Mouse (Mus musculus) embryonic facial prominence, embryonic 10.5 days (tissue): ENCODE results near the gene Ipp. TPM values are rescaled to one million over a fixed set of nuclear protein-coding genes. Genes with fewer than 3 reads are reported as not detected.

Source experiments
- DNase-seq: peaks from one replicate; pipeline ENCODE4 v3.0.0-alpha.2; 2017; ENCODE audit warnings: low spot score
- H3K27ac ChIP-seq: fragments of 300-500 bp; sonication (generic); replicated peaks from 2 replicates; pipeline ENCODE4 v1.5.1; 2016; ENCODE audit warnings: mild to moderate bottlenecking
- H3K27me3 ChIP-seq: fragments of 300-500 bp; sonication (generic); replicated peaks from 2 replicates; pipeline ENCODE4 v1.6.1; 2016; ENCODE audit warnings: low read depth, mild to moderate bottlenecking; ENCODE audit not compliant: poor library complexity, severe bottlenecking
- H3K36me3 ChIP-seq: fragments of 300-500 bp; sonication (generic); replicated peaks from 2 replicates; pipeline ENCODE4 v1.6.1; 2016; ENCODE audit warnings: mild to moderate bottlenecking, moderate library complexity
- H3K4me1 ChIP-seq: fragments of 300-500 bp; sonication (generic); 2 replicates; pipeline ENCODE4 v1.6.1; 2016
- H3K4me3 ChIP-seq: fragments of 300-500 bp; sonication (generic); 2 replicates; pipeline ENCODE4 v1.5.1; 2016; ENCODE audit warnings: mild to moderate bottlenecking, moderate library complexity
- H3K9me3 ChIP-seq: fragments of 300-500 bp; sonication (generic); 2 replicates; pipeline ENCODE4 v1.6.1; 2016; ENCODE audit warnings: mild to moderate bottlenecking
- WGBS: fragments of 180-500 bp; shearing (Covaris S2); methylation state at CpG from one replicate; pipeline ENCODE4 v1.1.7; 2016; 5-methylcytosine and 5-hydroxymethylcytosine counted together
- polyA plus RNA-seq: library from polyadenylated mRNA; unstranded; fragments of >200 nt; fragmentation: Nextera tagmentation; extraction: Ambion mirVana; gene quantifications from 2 replicates; pipeline ENCODE4 v1.2.1, GENCODE M21; 2016

The Ipp gene
- polyA plus RNA-seq, result 16.9 and 19.1 TPM in 2 replicates

DNA sequence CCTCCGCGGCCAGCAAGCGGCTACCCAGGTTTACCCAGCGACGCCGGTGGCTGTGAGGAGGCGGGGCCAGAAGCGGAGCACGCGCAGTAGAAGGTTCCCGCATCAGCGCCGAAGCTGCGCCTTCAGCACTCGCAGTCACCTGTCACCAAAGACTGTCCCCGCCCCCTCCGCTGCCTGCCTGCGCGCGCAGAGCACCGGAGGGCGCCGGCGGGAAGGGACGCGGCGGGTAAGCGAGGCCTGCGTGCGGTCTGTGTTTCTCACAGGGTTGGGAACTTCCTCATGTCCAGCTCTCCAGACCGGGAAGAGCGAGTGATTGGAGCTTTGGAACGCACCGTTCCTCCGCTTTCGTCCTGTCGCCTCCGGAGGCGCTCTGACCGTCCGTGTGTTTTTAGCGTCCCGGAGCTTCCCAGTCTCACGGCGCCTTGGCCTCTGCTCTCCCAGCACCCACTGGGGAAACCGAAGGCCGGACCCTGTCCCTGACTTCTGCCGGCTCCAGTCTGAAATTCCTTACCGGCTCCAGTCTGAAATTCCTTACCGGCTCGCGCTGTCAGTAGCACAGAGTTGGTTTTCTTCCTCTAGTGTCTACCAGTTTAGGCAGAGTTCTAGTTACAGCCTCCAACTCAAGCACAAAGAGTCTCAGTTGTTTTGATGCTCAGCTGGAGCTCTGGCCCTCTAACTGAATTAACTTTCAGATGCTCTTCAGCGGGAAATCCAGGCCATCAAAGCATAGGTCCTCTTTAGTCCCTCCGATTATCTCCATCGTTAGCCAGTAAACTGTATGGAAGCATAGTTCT is at the start of gene Ipp:
TSS of gene Ipp (plus strand) at position 125 of the 794 bp plus-strand sequence.
- Histone ChIP-seq H3K27ac (peak within 1 kb of the TSS; percentile 93), H3K4me1 (peaks cover 12% of the 10 kb centered on the region), H3K4me3 (peak within 1 kb of the TSS; percentile 76), H3K27me3 (no peaks in the 10 kb centered on the region), H3K9me3 (no peaks in the 10 kb centered on the region), H3K36me3 (peaks cover 16% of the 10 kb centered on the region; the same call in 1 of the 2 replicates)
- peak; percentile 97 for DNase-seq
- under 1% methylated on average over 55 of the region's 55 CpGs for WGBS

DNA sequence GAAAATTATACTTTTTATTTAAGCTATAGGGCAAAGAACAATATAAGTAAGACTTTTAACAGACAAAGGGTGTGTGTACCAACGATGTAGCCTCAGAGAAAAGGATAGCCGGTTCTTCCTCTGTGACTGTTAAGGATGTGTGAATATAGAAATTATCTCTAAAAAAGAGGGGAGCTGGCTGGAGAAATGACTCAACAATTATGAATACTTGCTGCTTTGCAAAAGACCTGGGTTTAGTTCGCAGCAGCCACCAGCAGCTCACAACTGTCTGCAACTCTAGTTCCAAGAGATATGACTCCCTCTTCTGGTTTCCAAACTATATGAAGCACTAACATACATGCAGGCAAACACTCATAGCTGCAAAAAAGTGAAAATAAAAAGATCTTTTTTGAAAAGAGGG is 45.4 kb upstream of the Ipp start:
- WGBS, result 94% methylated on average over 3 of the region's 3 CpGs
- H3K4me3 ChIP-seq, result peak overlapping the region; percentile 99; the same call in 1 of the 2 replicates

DNA sequence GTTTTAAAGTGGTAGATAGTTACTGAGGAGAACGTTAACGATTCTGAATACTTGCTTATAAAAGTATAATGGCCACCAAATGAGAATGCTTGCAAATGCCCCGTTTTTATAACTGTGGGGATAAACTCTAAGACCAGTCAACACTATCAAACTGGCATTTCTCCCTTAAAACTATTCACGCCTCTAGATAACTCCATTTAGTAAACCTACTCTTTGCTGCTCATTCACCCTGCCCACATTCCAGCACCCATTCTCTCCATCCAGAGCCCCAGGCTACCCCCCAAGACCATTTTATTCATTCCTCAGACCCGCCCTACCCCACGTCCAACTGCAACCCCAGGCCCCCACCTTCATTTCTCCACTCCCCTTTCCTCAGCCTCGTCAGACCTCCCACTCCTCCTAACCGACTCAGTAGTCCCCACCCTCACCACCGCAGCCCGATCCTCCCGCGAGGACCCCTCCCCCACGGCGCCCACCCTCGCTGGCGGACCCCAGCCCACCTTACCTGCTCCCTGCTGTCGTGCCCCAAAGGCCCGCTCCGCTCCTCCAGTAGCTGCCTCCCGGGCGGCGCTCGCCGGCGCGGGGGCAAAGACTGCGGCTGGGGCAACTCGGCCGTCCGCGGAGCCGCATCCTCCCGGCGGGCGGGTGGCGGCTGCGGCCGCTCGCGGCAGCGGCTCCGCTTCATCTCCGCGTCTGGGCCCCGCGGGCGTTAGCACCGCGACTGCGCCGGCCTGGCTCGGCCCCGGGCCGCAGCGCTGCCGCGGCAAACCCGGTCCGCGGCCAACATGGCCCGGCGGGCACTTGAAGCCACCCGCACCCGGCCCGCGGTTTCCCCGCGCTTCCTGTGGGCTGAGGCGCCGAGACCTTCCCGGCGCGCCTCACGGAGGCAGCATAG is 43.9 kb upstream of the Ipp start:
- WGBS, result 1% methylated on average over 74 of the region's 74 CpGs
- Histone ChIP-seq H3K9me3 (no peaks in the 10 kb centered on the region), H3K4me3 (peak overlapping the region; percentile 99), H3K4me1 (peaks cover 22% of the 10 kb centered on the region), H3K36me3 (no peaks in the 10 kb centered on the region), H3K27me3 (no peaks in the 10 kb centered on the region), H3K27ac (peak overlapping the region; percentile 97)
- peak; percentile 75 for DNase-seq

More for the DNA sequence above, 45.4 kb upstream of the Ipp start:
- Histone ChIP-seq H3K27ac (no peak overlapping the region), H3K36me3 (no peaks in the 10 kb centered on the region), H3K9me3 (no peaks in the 10 kb centered on the region), H3K4me1 (peaks cover 22% of the 10 kb centered on the region), H3K27me3 (no peaks in the 10 kb centered on the region)
- DNase-seq, result no peak

DNA sequence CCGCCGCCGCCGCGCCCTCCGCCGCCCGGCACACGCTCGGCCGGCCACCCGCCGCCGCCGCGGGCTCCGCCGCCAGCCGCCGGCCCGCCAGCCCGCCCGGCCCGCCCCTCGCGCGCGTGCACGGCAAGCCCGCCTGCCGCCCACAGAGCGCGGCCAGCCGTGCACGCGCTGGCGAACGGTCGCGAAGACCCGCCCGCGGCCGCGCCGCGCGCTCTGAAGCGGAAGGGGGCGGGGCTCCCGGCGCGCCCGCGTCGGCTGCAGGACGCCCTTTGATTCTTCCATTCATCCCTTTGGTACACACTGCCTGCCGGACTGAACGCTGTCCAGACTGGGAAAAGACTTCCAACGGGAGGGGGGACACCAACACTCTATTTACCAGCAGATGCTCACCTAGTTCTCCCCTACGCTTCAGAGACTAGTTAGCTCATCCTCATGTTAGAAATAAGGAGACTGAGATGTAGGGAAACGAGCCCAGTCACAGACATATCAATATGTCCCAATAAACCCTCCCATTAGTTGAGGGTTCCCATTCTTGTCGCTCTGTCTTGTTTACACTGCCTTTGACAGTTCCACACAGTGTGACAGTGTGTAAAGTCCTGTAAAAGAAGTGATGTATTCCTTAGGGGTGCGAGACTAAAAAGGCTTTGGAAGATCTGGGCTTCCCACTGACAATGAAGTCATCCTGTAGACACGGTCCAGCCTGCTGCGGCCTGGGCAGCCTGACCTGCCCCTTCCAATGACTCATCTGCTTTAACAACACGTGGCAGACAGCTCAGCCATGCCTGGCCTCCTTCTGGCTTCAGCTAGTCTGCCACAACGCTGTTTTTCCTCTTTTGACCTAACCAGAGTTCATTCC is 43.0 kb upstream of the Ipp start, which contains the start of gene Mast2:
TSS of gene Mast2 (minus strand) at position 58 of the 856 bp plus-strand sequence.
- peaks cover 22% of the 10 kb centered on the region for H3K4me1 ChIP-seq
- 13% methylated on average over 68 of the region's 68 CpGs for WGBS
- peak within 1 kb of the TSS; percentile 97 for H3K27ac ChIP-seq
- DNase-seq, result peak; percentile 90
- H3K36me3 ChIP-seq, result no peaks in the 10 kb centered on the region
- peak within 1 kb of the TSS; percentile 99 for H3K4me3 ChIP-seq
- H3K9me3 ChIP-seq, result no peaks in the 10 kb centered on the region
- no peaks in the 10 kb centered on the region for H3K27me3 ChIP-seq

DNA sequence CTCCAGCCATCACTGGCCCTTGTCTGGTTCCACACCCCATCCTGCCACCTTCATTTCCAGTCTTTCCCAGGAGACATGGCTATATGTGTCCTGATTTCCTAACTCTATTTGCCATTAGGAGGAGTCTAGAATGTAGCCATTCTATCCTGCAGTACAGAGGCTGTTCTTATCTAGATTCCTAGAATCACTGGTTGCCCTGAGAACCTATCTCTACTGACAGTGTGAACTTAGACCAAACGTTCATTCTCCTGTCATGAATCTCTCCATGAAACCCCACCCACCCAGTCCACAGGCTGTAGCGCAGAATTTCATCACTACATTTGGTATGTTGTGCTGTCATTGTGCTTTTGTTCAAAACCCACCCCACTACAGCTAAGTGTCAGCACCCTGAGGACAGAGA is 26.0 kb upstream of the Ipp start:
- WGBS, result 77% methylated on average over 2 of the region's 2 CpGs
- Histone ChIP-seq H3K27ac (no peak overlapping the region), H3K4me1 (peaks cover 9% of the 10 kb centered on the region; the same call in 1 of the 2 replicates), H3K4me3 (no peak overlapping the region), H3K36me3 (no peaks in the 10 kb centered on the region), H3K27me3 (no peaks in the 10 kb centered on the region), H3K9me3 (no peaks in the 10 kb centered on the region)
- no peak for DNase-seq

DNA sequence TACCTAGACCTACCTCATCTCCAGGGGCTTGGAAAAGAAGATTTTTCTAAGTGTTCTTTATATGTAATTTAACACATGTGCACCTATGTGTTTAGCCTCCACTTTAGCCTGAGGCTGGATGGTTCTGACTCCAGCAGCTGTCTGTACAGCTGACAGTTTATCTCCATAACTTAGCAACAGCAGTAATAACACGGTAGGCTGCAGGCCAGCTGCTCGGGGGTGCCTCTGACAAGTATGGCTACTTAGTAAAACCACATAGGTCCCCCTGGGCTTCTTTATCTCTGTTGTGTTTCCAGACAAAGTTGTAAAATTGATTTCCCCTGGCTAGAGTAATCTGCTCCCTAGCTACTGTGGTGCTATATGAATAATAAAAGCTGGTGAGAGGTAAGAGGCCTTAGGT is 23.9 kb upstream of the Ipp start:
- no peak overlapping the region for H3K4me3 ChIP-seq
- 55% methylated on average over 2 of the region's 2 CpGs for WGBS
- H3K9me3 ChIP-seq, result no peaks in the 10 kb centered on the region
- H3K27me3 ChIP-seq, result no peaks in the 10 kb centered on the region
- no peak overlapping the region for H3K27ac ChIP-seq
- H3K4me1 ChIP-seq, result peaks cover 9% of the 10 kb centered on the region; the same call in 1 of the 2 replicates
- DNase-seq, result peak; percentile 20
- H3K36me3 ChIP-seq, result no peaks in the 10 kb centered on the region

DNA sequence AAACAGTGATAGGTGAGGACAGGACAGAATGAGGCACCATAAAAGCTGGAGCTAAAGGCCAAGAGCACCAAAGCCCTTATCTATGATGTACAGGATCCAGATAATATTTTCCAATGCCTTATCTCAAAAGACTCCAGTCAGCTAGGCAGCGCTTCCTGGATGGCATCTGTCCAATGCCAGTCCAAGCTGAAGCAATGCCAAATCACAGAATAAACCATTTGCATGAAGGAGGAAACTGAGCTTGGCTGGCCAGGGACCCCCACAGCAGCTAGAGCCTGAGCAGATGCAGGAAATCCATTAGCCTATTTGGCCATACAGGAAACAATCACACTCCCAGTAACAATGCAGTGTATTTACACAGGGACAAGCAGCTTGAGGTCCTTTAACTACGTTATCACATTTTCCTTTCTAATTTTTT is 16.2 kb upstream of the Ipp start:
- WGBS, result 76% methylated on average over 2 of the region's 2 CpGs
- H3K27me3 ChIP-seq, result no peaks in the 10 kb centered on the region
- H3K9me3 ChIP-seq, result no peaks in the 10 kb centered on the region
- H3K27ac ChIP-seq, result no peak overlapping the region
- H3K4me3 ChIP-seq, result no peak overlapping the region
- no peak for DNase-seq
- H3K4me1 ChIP-seq, result peaks cover 5% of the 10 kb centered on the region
- H3K36me3 ChIP-seq, result no peaks in the 10 kb centered on the region

DNA sequence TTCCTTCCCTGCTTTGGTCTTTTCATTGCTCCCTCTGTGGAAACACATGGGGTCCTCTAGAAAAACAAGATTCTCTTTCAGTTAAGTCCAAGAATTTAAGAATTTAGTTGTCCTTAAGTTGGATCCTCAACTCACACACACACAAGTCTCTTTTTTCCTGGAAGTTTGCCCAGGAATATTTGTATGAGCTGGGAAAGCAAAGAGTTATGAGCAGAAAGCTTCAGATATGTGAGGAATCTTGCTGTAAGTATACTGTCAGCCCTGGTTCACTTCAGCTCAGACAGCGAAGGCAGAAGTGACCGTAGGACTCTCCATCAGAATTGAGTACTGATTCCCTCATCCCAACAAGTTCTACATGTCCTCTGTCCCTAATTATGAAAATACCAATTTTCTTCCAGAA is 15.5 kb upstream of the Ipp start:
- no peak overlapping the region for H3K4me3 ChIP-seq
- peaks cover 5% of the 10 kb centered on the region for H3K4me1 ChIP-seq
- no peak overlapping the region for H3K27ac ChIP-seq
- H3K27me3 ChIP-seq, result no peaks in the 10 kb centered on the region
- no peaks in the 10 kb centered on the region for H3K36me3 ChIP-seq
- no peak for DNase-seq
- WGBS, result 96% methylated on average over 2 of the region's 2 CpGs
- no peaks in the 10 kb centered on the region for H3K9me3 ChIP-seq

DNA sequence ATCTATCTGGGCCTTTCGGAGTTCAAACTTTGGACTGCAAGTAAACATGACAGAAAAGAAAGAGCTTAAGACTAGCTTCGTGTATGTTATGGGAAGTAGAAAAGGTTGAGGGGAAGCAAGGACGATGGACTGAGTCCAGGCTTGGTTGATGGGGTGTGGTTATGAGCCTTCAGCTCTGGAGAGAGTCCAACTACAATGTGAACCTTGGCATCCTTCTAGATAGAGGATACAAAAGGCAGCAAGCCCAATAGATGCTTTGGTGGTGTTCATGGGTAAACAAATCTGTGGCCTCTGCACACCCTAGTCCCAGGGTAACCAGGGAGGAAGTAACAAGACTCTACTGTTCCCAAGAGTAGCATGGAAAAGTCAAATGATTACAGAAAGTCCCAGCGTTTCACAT is 14.9 kb upstream of the Ipp start:
- no peak overlapping the region for H3K27ac ChIP-seq
- H3K9me3 ChIP-seq, result no peaks in the 10 kb centered on the region
- no peaks in the 10 kb centered on the region for H3K27me3 ChIP-seq
- peaks cover 5% of the 10 kb centered on the region for H3K4me1 ChIP-seq
- DNase-seq, result no peak
- H3K36me3 ChIP-seq, result no peaks in the 10 kb centered on the region
- 83% methylated on average over 4 of the region's 4 CpGs for WGBS
- no peak overlapping the region for H3K4me3 ChIP-seq

DNA sequence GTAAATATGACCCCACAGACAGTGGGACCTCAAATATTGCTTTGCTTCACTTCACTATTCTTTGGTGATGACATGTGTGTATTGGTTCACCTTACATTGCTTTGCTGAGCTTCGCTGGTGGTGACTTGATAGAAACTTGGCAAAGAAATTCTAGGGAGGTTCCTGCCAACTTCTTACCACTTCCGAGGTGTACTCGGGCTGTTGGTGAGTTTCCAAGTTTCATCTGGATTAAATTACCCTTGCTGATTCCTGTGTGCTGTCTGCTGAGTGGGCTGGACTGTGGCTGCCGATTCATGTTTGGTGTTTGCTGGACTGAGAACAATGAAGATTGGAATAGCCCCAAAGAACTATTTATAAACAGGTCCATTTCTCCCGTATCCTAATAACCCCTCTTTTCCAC is 13.7 kb upstream of the Ipp start:
- Histone ChIP-seq H3K27me3 (no peaks in the 10 kb centered on the region), H3K36me3 (no peaks in the 10 kb centered on the region), H3K27ac (no peak overlapping the region), H3K4me3 (no peak overlapping the region), H3K9me3 (no peaks in the 10 kb centered on the region), H3K4me1 (peaks cover 5% of the 10 kb centered on the region)
- no peak for DNase-seq
- 85% methylated on average over 5 of the region's 5 CpGs for WGBS

DNA sequence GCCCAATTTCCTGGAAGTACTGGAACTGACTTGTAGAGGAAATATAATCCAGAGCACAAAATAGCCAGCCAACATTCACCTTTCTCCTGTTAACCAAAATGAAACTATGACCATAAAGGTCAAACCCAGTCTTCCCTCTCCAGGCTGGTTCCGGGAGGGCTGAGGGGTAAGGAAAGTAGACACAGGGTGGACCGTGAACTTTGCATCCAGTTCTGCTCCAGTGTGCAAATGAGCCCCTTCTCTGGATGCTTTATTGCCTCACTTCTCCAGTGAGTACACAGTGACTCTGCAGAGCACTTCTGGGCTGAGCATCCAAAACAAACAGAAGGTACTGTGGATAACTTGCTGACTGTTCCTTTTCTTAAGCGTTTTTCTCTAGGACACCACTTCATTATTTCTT is 7.4 kb upstream of the Ipp start:
- Histone ChIP-seq H3K36me3 (no peaks in the 10 kb centered on the region), H3K27ac (no peak overlapping the region), H3K27me3 (no peaks in the 10 kb centered on the region), H3K9me3 (no peaks in the 10 kb centered on the region), H3K4me3 (no peak overlapping the region), H3K4me1 (no peaks in the 10 kb centered on the region)
- DNase-seq, result no peak
- WGBS, result 74% methylated on average over 3 of the region's 3 CpGs
